Mouse (Mus musculus) liver, postnatal 0 days (tissue): ENCODE results near the gene Cnot4.

Source experiments
- CTCF ChIP-seq: sonication (generic); IDR thresholded peaks from 2 replicates; pipeline ENCODE4 v1.5.1; 2016; ENCODE audit warnings: antibody characterized with exemption, low read depth
- EP300 ChIP-seq: IDR thresholded peaks from 2 replicates; pipeline ENCODE4 v1.6.1; 2016; ENCODE audit warnings: antibody characterized with exemption, low read depth, mild to moderate bottlenecking

DNA sequence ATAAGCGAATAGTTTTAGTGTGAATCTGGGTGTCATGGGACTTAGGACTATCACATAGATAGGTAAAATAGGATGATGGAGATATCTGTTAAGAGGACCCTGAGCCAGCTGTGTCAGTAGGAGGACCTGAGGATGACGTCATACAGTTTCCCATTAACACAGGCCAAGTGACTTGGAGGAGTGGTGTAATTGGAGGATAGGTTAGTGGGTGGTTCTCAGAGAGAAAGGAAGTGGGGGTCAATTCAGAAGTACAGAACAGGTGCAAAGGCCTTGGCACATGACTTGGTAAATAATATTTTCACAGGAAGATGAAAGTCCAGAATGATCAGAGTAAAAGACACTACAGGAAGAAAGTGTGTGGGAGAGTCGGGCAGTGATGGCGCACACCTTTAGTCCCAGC lies 39.7 kb upstream of the Cnot4 start:
- TF ChIP-seq CTCF: no peak
- no peak for TF ChIP-seq EP300
